Mouse (Mus musculus): ENCODE data around the gene Cnot11. TPM values are rescaled to one million over a fixed set of nuclear protein-coding genes. Genes with fewer than 3 reads are reported as not detected.

The Cnot11 gene
- polyA plus RNA-seq (2017; shearing (Covaris generic)): 1 to 10 TPM; 2.9 to 4.8 TPM

DNA sequence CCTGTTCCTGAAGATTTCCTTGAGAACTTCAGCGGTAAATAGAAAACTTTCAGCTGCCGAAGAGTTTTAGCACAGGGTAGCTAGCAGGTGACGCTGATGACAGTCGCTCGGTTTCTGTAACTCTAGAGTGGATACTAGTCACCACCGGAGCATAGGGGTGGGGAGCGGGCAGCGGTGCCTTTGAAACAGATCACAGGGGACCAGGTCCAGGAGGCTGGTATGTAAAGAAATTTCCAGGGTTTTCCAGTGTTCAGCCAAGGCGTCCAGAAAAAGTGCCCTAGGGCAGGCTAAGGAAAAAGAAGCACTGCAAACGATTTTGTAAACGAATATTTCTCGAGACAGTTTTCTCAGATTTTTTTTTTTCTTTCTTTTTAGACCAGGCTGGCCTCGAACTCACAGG is at the start of gene Cnot11:
Gene Cnot11 (plus strand): TSS at position 162 of the 400 bp plus-strand sequence.
- no peak for ATAC-seq

DNA sequence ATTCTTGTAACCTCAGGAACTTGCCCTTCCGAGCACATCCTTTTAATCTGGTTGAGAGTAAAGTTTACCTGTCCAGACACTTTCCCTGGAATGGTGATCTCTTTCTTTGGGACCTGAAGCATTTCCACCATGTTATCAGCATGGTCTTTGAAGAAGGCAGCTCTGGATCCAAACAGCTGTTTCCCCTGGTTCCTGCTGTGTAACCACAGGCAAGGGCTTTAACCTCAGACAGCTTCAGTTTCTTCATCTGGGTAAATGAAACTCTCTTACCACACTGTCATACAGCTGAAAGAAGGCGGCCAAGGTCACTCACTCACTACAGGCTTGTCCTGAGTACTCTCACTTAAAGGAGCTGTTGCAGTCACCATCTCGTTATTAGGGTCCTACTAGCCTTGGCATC is 47.4 kb upstream of the Cnot11 start:
- no peak for ATAC-seq

DNA sequence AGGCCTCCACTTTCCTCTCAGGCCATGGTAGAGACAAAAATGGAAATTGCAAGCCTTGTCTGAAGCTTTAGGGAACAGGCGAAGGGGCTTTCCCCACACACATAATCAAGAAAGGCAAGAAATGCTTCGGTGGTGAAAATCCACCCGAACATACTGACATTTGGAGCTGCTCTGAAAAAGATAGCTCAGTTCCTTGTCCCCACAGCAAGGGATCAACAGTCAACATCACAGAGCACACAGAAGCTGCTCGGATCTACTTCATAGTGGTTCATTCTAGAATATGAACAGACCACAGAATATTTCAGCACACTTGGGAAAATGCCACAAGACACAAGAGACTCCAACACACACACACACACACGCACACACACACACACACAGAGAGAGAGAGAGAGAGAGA is 41.6 kb upstream of the Cnot11 start:
- no peak for ATAC-seq

DNA sequence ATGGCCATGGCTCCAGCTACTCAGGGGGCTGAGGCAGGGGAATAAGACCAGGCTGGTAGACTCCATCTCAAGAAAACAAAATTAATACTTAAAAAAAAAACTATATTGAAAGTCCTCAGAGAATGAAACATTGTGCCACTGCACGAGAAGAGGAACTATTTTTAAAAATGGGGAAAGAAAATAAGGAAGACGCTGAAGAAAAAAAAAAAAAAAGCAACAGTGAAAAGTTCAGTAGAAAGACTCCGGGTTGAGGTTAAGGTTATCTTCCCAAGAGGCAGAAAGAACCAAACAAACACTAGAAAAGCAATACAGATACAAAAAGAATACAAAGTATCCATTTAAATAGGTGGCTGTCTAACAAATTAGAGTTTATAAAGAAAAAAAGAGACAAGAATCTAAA is 41.1 kb upstream of the Cnot11 start:
- ATAC-seq: no peak

DNA sequence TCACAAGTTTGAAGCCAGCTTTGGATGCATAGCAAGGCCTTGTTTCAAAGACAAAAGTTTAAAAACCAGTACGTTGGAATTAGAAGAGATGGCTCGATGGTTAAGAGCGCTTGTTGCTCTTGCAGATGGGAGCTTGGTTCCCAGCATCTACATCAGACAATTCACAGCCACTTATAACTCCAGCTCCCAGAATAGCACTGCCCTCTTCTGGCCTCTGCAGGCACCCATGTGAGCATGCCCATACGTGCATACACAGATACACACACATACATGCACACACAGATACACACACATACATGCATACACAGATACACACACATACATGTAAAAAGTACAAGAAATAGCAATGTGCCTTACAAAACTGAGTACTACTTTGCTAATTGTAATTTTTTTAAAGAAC is 37.8 kb upstream of the Cnot11 start:
- ATAC-seq: no peak

DNA sequence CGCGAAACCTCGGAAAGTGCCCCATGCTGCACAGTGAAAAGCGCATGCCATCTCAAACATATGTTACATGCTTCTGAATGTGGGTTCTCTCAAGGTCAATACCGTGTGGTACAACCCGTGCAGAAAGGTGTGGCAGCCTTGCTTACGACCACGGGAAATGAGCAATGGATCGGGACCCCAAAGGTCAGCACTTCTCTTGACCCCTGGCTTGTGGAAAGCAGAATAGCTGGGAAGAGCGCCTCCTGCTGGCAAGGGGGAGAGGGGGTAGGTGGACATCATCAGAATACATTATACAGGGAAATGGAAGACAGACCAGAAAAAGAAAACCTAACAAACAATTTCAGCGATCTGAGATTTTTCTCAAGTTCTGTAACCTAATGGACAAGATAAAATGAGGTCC is 37.0 kb upstream of the Cnot11 start:
- no peak for ATAC-seq

DNA sequence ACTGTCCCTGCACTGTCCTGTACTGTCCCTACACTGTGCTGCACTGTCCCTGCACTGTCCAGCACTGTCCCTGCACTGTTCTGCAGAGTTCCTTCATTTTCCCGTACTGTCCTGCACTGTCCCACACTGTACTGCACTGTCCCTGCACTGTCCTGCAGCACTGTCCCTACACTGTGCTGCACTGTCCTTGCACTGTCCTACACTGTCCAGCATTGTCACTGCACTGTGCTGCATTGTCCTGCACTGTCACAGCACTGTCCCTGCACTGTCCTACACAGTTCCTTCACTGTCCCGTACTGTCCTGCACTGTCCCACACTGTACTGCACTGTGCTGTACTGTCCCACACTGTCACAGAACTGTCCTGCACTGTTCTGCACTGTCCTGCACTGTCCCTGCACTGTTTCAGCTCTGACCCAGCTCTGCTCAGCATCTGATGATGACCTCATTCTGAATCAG is 35.3 kb upstream of the Cnot11 start:
- no peak for ATAC-seq

DNA sequence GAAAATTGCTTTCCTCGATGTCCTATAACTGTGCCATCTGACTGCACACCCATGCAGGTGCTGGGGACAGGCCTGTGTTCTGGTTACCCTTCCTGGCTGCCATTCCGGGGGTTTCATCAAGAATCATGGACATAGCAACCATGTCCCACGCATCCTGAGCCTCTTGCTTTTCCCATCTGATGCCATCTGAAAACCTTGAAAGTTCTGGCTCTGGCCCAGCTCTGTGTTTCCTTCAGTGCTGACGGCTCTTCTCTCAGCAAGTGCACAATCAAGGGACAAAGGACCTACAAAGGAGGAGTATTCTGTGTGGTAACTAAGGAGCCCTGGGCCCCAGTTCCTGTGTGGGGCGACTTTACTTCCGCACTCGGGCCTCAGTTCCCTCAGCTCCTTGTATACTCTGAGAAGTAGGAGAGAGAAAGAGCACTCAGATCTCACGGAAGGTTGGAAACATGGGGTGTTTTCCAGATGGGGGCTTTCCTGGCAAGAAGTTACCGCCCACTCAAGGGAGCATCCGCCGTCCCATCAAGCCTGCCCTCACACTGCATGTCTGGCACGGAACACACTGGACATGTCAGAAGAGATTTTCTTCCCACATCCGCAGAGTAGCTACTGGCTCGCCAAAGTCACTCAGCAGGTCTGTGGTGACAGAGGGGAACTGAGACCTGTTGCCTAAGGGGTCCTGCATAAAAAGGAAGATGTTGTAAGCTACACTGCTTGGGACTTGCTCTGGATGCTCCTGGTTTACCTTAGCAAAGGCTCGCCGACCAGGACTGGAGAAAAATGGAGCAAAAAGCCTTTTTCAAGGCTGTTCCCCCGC is 31.8 kb upstream of the Cnot11 start:
- ATAC-seq: peak; percentile 39

DNA sequence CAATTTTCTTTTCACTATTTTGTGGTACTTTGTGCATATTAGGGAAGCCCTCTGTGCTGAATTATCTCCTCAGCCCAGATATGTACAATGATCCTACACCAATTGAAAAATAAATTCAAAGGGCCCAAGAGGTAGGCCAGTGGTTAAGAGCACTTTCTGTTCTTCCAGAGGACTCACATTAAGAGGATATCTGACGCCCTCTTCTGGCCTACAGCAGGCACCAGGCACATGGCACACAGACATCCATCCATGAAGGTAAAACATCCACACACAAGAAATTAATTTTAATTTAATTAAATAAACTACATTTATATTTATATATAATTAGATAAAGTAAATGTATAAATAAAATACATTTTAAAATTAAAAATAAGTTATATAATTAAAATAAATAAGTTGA is 30.5 kb upstream of the Cnot11 start:
- ATAC-seq: no peak

DNA sequence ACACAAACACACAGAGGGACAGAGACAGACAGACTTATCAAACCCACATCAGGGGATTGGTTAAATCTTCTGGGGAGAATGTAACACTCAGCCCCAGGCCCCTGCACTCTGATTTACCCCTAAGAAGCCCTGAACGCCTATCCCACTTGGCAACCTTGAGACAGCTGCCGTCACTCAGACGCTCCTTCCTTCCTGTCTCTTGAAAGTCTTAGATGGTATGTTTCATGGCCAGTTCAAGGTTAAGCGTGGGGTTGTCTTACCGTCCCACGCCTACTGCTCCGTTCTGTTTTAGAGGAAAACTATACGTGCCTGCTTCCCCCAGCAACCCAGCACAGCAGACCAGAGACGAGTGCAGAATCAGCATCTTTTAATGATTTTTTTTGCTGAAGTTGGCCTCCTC is 29.2 kb upstream of the Cnot11 start:
- ATAC-seq: no peak

DNA sequence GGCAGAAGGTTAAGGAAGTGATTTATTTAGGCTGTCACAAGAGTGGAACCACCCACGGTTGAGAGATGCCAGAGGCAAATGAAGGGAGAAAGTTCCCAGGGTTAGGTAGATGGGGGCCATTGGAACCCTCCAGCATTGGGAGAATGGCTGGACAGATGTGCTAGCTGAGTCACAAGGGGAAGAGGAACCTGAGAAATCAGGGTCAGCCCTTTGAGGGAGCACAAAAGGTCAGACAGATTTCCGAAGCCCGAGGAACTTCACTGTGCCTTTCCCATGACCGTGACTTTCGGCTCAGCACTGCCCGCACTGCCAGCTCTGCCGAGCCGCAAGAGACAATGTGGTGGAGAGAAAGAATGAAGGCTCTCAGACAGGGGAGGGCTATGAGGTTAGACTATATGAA is 23.0 kb upstream of the Cnot11 start:
- no peak for ATAC-seq

DNA sequence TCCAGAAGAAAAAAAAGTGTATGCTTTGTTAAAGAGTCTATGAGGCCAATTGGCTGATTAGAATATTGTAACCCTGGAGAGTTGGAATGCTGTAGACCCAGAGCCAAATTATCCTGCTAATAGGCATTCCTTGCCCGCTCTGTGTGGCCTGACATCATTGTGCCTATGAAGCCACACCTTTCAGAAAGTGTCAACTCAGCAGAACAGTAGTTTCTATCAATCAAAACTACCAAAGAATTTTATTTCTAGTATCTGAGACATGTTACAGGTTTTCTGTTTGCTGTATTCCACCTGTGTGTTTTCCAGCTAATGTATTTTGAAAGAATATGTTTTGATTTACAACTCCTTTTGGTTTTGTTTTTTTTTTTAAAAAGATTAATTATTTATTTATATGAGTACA is 22.6 kb upstream of the Cnot11 start:
- ATAC-seq: no peak

DNA sequence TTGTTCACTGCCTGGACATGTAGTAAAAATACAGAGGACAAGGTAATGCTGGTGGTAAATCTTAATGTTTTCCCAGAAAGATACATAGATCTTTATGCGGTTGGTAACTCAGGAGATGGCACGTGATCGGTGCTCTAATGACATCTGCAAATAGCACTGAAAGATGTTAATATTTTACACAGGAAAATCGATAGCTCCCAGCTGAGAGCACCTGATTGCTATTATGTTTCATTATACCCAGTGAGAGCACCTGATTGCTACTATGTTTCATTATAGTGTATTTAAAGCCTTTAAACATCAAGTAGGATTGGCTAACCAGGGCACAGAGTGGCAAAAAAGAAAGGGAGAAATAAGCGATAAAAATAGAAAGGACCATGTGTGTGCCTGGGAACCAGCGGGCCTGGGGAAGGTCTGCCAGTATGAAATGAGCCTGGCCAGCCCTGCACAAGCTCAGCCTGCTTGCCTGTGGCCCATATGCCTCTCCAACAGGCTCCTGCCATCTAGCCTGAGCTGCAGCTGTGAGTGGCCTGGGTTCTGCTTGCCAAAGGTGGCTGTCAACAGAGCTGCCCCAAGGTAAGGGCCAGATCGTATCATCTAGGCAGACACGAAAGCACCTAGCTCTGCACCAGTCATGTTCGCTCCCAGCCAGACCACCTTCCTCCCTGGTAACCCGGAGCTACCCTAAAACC is 19.3 kb upstream of the Cnot11 start:
- ATAC-seq: no peak

DNA sequence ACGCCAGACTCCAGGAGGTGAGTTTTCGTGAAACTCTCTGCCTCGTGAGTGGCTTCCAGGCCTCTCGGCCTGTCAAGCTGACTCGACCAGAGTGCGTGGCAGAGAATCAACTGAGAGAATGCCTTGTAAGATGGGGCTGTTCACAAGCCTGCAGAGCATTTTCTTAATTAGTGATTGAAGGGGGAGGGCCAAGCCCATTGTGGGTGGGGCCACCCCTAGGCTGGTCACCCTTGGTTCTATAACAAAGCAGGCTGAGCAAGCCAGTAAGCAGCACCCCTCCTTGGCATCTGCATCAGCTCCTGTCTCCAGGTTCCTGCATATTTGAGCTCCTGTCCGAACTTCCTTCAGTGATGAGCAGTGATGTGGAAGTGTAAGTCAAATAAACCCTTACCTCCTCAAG is 13.5 kb upstream of the Cnot11 start:
- no peak for ATAC-seq

DNA sequence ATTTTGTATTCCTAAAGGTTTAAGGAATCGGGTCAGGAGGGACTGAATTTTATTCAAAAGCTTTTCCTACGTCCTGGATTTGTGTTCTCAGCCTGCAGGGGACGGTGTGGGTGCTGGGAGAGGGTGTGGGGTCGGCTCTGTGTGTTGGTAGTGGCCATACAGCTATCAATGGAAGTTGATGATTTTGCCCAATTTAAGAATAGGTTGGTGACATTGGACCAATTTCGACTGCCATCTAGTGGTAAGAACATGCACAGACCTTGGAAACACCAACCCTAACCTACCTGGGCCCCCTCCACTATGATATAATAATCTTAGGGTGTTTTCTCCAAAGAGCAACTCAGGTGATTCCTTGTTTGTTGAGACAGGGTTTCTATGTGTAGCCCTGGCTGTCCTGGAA is 12.3 kb upstream of the Cnot11 start:
- ATAC-seq: no peak

DNA sequence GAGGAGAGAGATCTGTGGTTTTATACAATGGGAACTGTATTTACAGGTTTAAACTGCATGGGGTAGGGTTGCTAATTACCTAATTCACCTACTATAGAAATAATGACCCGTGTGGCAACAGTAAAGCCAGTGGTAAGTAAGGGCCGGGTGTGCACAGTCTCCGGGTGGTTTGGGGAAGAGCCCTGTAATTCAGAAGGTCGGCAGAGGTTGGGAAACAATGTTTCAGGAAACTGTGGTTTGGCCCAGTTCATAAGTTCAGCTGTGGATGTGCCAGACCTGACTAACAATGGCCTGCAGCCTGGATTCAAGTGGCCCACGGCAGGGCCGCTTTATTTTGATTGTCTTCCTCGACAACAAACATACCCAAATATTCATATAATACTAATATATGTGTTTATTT is 9.0 kb upstream of the Cnot11 start:
- no peak for ATAC-seq

DNA sequence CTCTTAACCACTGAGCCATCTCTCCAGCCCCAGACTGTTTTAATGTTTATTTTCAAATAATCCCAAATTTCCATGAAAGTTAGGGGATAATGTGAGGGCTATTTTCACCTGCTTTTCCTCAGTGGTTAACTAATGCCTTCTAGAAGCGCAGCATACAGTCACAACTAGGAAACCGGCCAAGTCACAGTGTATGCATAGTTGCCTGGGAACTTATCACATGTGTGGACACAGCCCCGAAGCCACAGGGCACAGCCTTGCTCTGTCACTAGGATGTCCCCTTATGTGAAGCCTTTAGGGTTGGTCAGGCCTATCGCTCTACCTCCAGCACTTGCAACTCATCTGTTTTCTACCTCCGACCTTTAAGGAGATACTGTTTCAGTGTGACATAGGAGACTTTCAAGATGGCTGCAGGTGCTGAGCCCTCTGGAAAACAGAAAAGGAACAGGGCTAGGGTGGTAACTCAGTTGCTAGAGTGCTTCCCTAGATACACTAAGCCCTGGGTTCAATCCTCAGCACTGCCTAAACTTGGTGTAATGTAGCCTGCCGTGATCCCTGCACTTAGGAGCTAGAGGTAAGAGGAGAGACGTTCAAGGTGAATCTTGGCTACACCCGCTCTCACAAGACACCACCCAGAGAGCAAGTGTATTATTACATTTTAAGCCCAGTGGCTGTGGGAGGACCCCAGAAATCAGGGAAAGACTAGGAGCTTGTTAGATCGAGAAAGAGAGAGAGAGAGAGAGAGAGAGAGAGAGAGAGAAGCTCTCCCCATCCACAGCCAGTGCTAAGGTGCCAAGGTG is 8.2 kb upstream of the Cnot11 start:
- no peak for ATAC-seq

DNA sequence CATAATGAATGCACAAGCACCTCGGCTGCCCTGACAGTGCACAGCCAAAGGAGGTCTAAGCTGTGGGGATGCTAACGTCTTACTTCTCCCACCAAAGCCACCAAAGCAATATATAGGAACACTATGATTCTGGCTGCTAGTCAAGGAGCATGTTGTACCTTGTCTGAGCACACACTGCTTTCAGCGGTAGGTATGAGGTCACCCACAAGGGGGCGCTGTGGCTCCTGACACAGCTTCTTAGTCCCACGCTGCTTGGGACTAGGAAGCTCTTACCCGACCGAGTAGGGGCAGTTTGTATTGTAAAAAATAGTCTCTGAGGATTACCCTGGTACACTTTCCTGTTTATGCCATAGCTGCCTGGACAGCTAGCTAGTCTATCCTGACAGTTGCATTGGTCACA is 7.4 kb upstream of the Cnot11 start:
- peak; percentile 79 for ATAC-seq

DNA sequence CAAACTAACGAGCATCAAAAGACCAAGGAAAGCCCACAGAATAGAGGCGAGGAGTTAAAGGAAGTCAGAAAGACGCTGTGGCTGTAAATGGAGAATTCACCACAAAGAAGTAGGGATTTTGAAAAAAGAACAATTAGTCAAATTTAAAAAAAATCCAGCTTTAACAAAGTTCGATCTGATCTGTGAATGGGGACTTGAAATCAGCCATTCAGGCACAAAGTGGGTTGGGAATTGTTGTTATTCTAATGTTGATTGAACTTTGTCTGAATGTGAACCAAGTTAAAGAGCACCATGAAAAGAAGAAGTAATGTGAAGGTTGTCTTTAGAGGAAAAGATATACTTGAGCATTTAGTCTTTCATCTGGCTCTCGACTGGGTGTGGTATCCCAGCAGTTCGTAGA is 6.5 kb upstream of the Cnot11 start:
- no peak for ATAC-seq

DNA sequence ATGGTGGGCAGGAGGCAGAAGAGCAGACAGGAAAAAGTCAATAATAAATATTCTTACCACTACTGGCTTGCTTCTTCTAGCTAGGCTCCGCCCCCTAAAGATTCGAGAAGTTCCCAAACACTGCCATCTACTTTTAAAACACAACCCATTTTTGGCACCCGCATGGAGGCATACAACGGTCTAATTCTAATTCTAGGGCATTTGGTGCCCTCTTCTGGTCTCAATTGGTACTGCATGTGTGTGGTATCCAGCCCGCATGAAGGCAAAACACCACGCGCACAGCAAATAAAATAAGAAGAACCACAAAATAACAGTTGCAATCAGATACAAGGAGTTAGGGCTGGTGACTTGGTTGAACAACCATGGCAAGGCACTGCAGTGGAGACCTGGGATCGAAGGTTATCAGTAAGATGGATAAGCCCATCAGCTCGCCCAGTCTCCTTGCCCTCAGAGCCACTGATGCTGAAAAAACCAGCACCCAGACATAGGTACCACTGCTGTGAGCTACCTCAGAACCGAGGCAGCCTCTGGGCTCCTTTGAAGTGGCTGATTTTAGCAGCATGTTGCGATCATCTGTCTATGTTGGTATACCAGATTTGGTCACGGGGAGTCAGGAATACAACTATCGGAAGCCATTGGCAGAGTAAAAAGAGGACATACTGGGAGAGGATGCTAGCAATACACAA is 4.4 kb upstream of the Cnot11 start:
- ATAC-seq: peak; percentile 80

DNA sequence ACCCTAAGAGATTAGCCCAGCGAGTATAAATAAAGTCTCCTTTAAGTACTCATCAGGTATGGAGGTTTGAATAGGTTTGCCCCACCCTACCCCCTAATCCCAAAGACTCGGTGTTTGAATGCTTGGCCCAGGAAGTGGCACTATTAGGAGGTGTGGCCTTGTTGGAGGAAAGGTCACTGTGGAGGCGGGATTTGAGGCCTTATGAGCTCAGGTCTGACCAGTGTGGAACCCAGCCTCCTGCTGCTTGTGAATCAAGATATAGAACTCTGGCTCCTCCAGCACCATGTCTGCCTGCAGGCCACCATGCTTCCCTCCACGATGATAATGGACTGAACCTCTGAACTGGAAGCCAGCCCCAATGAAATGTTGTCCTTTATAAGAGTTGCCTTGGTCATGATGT is 3.8 kb upstream of the Cnot11 start:
- ATAC-seq: no peak

DNA sequence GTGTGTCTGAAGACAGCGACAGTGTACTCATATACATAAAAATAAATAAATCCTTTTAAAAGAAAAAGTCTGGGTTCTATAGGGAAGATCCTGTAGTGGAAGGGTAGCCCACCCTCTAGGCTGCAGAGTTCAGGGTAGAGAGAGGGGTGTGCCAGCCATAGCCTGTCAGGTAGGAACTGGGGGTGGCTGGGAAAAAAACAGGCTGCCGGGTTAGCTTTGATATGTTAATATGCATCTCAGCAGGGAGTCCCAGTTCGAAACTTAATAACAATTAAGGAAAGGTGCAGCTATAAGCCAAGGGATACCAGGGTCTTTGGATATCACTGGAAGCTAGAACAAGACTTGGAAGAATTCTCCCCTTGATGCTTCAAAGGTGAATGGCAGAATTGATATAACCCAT is 875 bp upstream of the Cnot11 start:
- ATAC-seq: no peak
